Mouse (Mus musculus) intestine, embryonic 16.5 days (tissue): Measurements from ENCODE around the gene Gm29776. TPM values are rescaled to one million over a fixed set of nuclear protein-coding genes. Genes with fewer than 3 reads are reported as not detected.

Experiments
- ATAC-seq: fragments of 200-750 bp; cut with Nextera tagmentation; 2 replicates; pipeline ENCODE4 v1.8.0; 2017; ENCODE audit warnings: moderate TSS enrichment, moderate library complexity
- H3K27ac ChIP-seq: fragments of 300-500 bp; sonication (generic); 2 replicates; pipeline ENCODE4 v1.5.1; 2014; ENCODE audit warnings: mild to moderate bottlenecking, low read length
- H3K27me3 ChIP-seq: fragments of 300-500 bp; sonication (generic); replicated peaks from 2 replicates; pipeline ENCODE4 v1.6.1; 2014; ENCODE audit warnings: low read length, control low read depth, mixed read lengths; ENCODE audit not compliant: control insufficient read depth, insufficient read depth
- H3K36me3 ChIP-seq: fragments of 300-500 bp; sonication (generic); 2 replicates; pipeline ENCODE4 v1.6.1; 2014; ENCODE audit warnings: low read length, control low read depth; ENCODE audit not compliant: control insufficient read depth, insufficient read depth
- H3K4me1 ChIP-seq: fragments of 300-500 bp; sonication (generic); 2 replicates; pipeline ENCODE4 v1.6.1; 2014; ENCODE audit warnings: low read length, control low read depth, mixed read lengths; ENCODE audit not compliant: control insufficient read depth, insufficient read depth
- H3K4me2 ChIP-seq: fragments of 300-500 bp; sonication (generic); 2 replicates; pipeline ENCODE4 v1.6.1; 2014; ENCODE audit warnings: low read depth, low read length, control low read depth
- H3K4me3 ChIP-seq: fragments of 300-500 bp; sonication (generic); 2 replicates; pipeline ENCODE4 v1.5.1; 2014; ENCODE audit warnings: mild to moderate bottlenecking, low read length
- H3K9ac ChIP-seq: fragments of 300-500 bp; sonication (generic); 2 replicates; pipeline ENCODE4 v1.6.1; 2014; ENCODE audit warnings: low read depth, low read length
- H3K9me3 ChIP-seq: fragments of 300-500 bp; sonication (generic); 2 replicates; pipeline ENCODE4 v1.6.1; 2016; ENCODE audit warnings: low read length, control low read depth; ENCODE audit not compliant: control insufficient read depth
- WGBS: fragments of 180-500 bp; shearing (Covaris S2); extraction: QIAGEN DNeasy Blood & Tissue Kit; methylation state at CpG from one replicate; pipeline ENCODE4 v1.1.7; 2014; 5-methylcytosine and 5-hydroxymethylcytosine counted together
- polyA plus RNA-seq: library from polyadenylated mRNA; unstranded; fragments of >200 nt; fragmentation: Nextera tagmentation; extraction: Ambion mirVana; gene quantifications from 2 replicates; pipeline ENCODE4 v1.2.1, GENCODE M21; 2015

Gm29776 gene
- polyA plus RNA-seq, 1 experiment from 2014 or later, result 0.15 TPM

GRCm38 (mm10) chr14:54676290-54676689 lies 22.3 kb downstream of the Gm29776 start:
- H3K9ac ChIP-seq, result no peak overlapping the region
- H3K36me3 ChIP-seq, result peaks cover 13% of the 10 kb centered on the region; the same call in 1 of the 2 replicates
- no peak overlapping the region for H3K27ac ChIP-seq
- no peaks in the 10 kb centered on the region for H3K27me3 ChIP-seq
- no peaks in the 10 kb centered on the region for H3K4me1 ChIP-seq
- no peak overlapping the region for H3K4me3 ChIP-seq
- H3K4me2 ChIP-seq, result no peak overlapping the region
- no peaks in the 10 kb centered on the region for H3K9me3 ChIP-seq
- 77% methylated on average over 5 of the region's 5 CpGs for WGBS
- ATAC-seq, result no peak

- WGBS, result 67% methylated on average over 2 of the region's 2 CpGs
- no peak overlapping the region for H3K4me2 ChIP-seq
- no peak overlapping the region for H3K4me3 ChIP-seq
- H3K36me3 ChIP-seq, result peaks cover 16% of the 10 kb centered on the region; the same call in 1 of the 2 replicates
- H3K27ac ChIP-seq, result no peak overlapping the region
- no peak overlapping the region for H3K9ac ChIP-seq
- no peak for ATAC-seq
- H3K27me3 ChIP-seq, result no peaks in the 10 kb centered on the region
- no peaks in the 10 kb centered on the region for H3K9me3 ChIP-seq
- H3K4me1 ChIP-seq, result no peaks in the 10 kb centered on the region
These were observed 24.3 kb downstream of the Gm29776 start for GRCm38 (mm10) chr14:54674317-54674716.

- no peak overlapping the region for H3K9ac ChIP-seq
- no peaks in the 10 kb centered on the region for H3K9me3 ChIP-seq
- H3K27ac ChIP-seq, result no peak overlapping the region
- no peaks in the 10 kb centered on the region for H3K4me1 ChIP-seq
- H3K4me2 ChIP-seq, result no peak overlapping the region
- WGBS, result 77% methylated on average over 4 of the region's 4 CpGs
- no peaks in the 10 kb centered on the region for H3K27me3 ChIP-seq
- H3K36me3 ChIP-seq, result peaks cover 11% of the 10 kb centered on the region
- no peak overlapping the region for H3K4me3 ChIP-seq
- ATAC-seq, result no peak
These were observed 29.3 kb downstream of the Gm29776 start for GRCm38 (mm10) chr14:54669381-54669780.

- no peak overlapping the region for H3K4me3 ChIP-seq
- H3K4me1 ChIP-seq, result no peaks in the 10 kb centered on the region
- no peaks in the 10 kb centered on the region for H3K9me3 ChIP-seq
- no peak overlapping the region for H3K9ac ChIP-seq
- H3K27ac ChIP-seq, result no peak overlapping the region
- H3K27me3 ChIP-seq, result no peaks in the 10 kb centered on the region
- ATAC-seq, result no peak
- H3K4me2 ChIP-seq, result no peak overlapping the region
- peaks cover 28% of the 10 kb centered on the region for H3K36me3 ChIP-seq
- WGBS, result 91% methylated on average over 10 of the region's 10 CpGs
These were observed 34.0 kb downstream of the Gm29776 start for GRCm38 (mm10) chr14:54664477-54665222.

- Histone ChIP-seq H3K9me3 (no peaks in the 10 kb centered on the region), H3K4me3 (no peak overlapping the region), H3K36me3 (peaks cover 42% of the 10 kb centered on the region), H3K27me3 (no peaks in the 10 kb centered on the region), H3K9ac (no peak overlapping the region), H3K4me2 (no peak overlapping the region), H3K27ac (no peak overlapping the region), H3K4me1 (no peaks in the 10 kb centered on the region)
- ATAC-seq, result no peak
- WGBS, result 87% methylated on average over 2 of the region's 2 CpGs
These were observed 38.6 kb downstream of the Gm29776 start for GRCm38 (mm10) chr14:54660009-54660408.

- ATAC-seq, result peak; percentile 91
- Histone ChIP-seq H3K36me3 (peaks cover 37% of the 10 kb centered on the region), H3K4me3 (peak overlapping the region; percentile 70), H3K27me3 (no peaks in the 10 kb centered on the region), H3K9ac (peak overlapping the region; percentile 85), H3K4me2 (peak overlapping the region; percentile 87), H3K27ac (peak overlapping the region; percentile 81), H3K4me1 (peaks cover 31% of the 10 kb centered on the region), H3K9me3 (no peaks in the 10 kb centered on the region)
- WGBS, result under 1% methylated on average over 12 of the region's 12 CpGs
These were observed 45.1 kb downstream of the Gm29776 start for GRCm38 (mm10) chr14:54653496-54653895.

GRCm38 (mm10) chr14:54652787-54653186 lies 45.8 kb downstream of the Gm29776 start:
- WGBS, result under 1% methylated on average over 7 of the region's 7 CpGs
- Histone ChIP-seq H3K4me2 (peak overlapping the region; percentile 87), H3K36me3 (peaks cover 37% of the 10 kb centered on the region), H3K27me3 (no peaks in the 10 kb centered on the region), H3K27ac (peak overlapping the region; percentile 81), H3K9me3 (no peaks in the 10 kb centered on the region), H3K9ac (peak overlapping the region; percentile 85), H3K4me1 (peaks cover 31% of the 10 kb centered on the region), H3K4me3 (peak overlapping the region; percentile 70)
- ATAC-seq, result no peak

- H3K4me2 ChIP-seq, result no peak overlapping the region
These were observed 47.1 kb downstream of the Gm29776 start for GRCm38 (mm10) chr14:54651556-54651955.

GRCm38 (mm10) chr14:54650621-54651454 lies 47.8 kb downstream of the Gm29776 start:
- Histone ChIP-seq H3K4me3 (no peak overlapping the region), H3K4me2 (no peak overlapping the region), H3K27ac (no peak overlapping the region), H3K4me1 (peaks cover 31% of the 10 kb centered on the region), H3K9me3 (no peaks in the 10 kb centered on the region), H3K9ac (no peak overlapping the region), H3K27me3 (no peaks in the 10 kb centered on the region), H3K36me3 (peaks cover 37% of the 10 kb centered on the region)
- WGBS, result 60% methylated on average over 23 of the region's 23 CpGs
- peak; percentile 45 for ATAC-seq

More at GRCm38 (mm10) chr14:54651556-54651955, 47.1 kb downstream of the Gm29776 start:
- H3K4me1 ChIP-seq, result peaks cover 31% of the 10 kb centered on the region
- WGBS, result 67% methylated on average over 4 of the region's 4 CpGs
- H3K9me3 ChIP-seq, result no peaks in the 10 kb centered on the region
- H3K36me3 ChIP-seq, result peaks cover 37% of the 10 kb centered on the region
- no peak for ATAC-seq
- no peak overlapping the region for H3K27ac ChIP-seq
- no peaks in the 10 kb centered on the region for H3K27me3 ChIP-seq
- H3K4me3 ChIP-seq, result no peak overlapping the region
- peak overlapping the region; percentile 27; the same call in 1 of the 2 replicates for H3K9ac ChIP-seq
